Mouse (Mus musculus): ENCODE measurements at regions not wholly inside any gene's neighbourhood (a gene's known extent, or its start where the extent isn't known, plus 50 kb on each side); places are given as distances from the start of the nearest gene placed in this dataset.
"Not testable (repeated sequence)": the region's sequence is repeated elsewhere in the genome, so short reads cannot be mapped to it uniquely, and the experiment has no call there.

DNA sequence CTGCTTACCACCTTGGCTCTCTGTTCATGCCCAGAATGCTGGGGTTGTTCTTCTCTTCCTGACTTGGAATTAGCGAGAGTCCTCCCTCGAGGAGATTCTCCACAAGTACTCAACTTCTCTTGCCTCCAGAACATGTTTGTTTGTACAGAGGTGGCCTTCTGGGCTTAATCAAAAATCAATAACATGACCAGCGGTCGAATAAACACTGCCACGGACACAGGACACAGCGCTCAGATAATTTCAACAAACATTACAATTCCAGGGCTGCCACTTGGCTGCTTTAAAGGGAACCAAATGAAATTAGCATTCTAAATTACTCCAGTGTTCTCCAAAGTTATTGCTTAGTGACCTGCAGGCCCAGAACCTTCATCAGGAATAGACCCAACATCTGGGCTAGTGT, 249.9 kb downstream of the Setd4 start:
- no peak for DNase-seq (ENCODE audit: extremely low spot score, low spot score)

DNA sequence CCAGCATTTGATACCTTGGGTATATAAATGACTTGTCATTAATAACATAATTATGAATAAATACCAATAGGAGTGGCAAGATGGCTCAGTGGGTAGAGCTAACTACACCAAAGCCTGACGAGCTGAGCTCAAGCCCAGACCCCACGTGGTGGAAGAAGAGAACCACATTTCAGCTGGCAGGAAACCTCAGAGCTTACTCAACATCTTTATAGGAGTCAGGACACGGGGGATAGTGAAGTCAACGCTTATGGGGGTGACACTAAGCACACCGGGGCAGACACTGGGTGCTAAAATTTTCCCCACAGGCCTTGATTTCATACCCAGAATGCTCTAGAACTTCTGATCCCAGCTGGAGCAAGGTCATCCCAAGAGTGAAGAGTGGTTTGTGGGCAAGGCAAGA, 259.3 kb downstream of the Setd4 start:
- DNase-seq (ENCODE audit: extremely low spot score, low spot score) = no peak

DNA sequence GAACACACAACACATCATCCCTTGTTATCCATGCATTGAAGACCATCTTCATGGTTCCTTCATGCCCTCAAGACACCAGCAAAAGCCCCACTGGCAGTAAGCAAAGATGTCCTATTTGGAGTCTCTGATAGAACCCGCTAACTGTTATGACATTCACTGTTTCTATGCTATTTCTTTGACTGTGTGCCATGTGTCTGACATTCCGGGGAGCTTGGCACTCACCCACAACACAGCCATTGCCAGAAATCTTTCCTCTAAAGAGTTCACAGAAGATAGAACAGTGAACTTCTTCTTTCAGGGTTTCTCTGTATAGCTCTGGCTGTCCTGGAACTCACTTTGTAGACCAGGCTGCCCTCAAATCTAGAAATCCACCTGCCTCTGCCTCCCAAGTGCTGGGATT, 261.2 kb downstream of the Setd4 start:
- DNase-seq (ENCODE audit: extremely low spot score, low spot score) = no peak

DNA sequence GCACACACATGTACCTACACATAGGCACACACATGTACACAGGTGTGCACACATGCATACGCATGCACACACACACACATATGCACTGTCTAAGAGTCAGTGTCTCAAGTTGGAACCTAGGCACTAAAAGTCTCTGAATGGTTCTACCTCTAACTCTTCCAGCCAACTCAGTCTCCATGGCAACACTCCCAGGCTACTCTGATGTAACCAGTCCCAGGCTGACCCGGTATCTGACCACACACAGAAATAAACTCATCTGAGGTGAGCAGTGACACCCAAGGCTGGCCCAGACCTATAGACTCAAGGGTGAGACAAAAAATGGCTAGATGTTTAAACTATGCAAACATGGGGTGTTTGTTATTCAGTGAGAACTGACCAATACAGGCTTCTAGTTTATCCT, 262.1 kb downstream of the Setd4 start:
- DNase-seq (ENCODE audit: extremely low spot score, low spot score) = no peak

DNA sequence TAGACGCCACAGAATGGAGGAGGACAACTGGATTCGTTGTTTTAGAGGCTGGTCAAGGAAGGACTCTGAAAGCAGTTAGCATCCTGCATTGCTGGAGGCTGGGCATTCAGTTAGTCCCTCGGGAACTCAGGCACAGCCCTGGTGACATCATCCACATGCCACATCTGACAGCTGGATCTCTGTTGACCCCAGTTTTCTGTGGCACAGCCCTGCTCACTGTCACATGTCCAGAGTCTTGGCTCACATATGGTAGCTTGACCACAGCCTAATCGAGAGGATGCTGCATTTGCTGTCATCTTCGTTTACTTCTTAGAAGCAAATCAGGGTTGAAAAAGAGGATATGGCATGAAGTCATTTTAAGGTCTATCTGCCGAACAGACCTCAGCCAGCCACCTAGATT, 265.1 kb downstream of the Setd4 start:
- no peak for DNase-seq (ENCODE audit: extremely low spot score, low spot score)

DNA sequence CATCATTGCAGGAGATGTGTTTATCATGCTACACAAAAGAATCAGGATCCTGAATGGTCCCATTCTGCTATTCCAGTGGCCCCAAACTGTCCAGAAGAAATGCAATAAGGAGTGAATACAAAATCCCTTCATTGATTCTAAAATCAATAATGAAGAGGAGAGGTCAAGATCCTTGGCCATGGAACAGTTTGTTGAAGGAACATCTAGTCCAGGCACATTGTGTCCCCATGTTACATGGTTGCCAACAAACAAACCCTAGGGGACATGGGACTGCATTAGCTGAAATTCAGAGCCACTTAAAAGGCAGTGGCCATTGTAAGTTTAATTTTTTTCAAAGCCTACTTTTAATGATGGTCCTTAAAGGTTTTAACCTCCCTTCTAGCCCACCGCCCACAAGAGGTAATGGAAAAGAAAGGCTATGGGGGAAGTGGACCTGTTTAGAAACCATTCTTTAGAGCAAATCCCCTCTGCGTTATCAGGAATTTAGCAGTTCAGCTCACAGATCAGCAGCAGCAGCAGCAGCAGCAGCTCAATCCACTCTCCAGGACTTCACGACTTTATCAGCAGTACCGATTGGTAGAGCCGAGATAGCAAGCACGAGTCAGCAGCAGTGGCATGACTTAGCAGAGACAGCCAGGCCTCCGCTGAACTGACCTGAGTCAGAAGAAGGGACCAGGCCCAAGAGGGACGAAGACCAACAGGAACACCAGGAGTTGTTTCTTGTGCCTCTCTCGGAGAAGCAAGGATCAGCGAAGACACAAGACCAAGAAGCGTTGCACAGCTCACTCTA, 268.3 kb downstream of the Setd4 start:
- no peak for DNase-seq (ENCODE audit: extremely low spot score, low spot score)

DNA sequence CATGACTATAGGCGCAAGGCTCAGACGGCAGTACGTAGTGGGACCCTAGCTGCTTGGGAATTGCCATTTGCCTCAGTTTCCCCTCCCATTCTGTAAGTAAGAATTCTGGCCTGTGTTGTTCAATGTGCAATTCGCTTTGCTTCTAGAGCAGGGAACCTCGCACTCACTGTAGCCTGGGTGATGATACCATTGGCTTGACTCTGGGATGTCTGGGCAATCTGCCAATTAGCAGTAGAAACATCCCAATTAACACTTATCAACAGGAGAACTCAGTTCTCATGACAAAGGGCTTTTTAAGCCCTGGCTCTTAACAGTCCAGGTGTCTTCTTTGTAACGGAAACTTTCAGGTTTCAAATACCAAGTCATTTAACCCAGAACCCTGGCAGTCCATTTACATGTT, 270.2 kb downstream of the Setd4 start:
- no peak for DNase-seq (ENCODE audit: extremely low spot score, low spot score)

DNA sequence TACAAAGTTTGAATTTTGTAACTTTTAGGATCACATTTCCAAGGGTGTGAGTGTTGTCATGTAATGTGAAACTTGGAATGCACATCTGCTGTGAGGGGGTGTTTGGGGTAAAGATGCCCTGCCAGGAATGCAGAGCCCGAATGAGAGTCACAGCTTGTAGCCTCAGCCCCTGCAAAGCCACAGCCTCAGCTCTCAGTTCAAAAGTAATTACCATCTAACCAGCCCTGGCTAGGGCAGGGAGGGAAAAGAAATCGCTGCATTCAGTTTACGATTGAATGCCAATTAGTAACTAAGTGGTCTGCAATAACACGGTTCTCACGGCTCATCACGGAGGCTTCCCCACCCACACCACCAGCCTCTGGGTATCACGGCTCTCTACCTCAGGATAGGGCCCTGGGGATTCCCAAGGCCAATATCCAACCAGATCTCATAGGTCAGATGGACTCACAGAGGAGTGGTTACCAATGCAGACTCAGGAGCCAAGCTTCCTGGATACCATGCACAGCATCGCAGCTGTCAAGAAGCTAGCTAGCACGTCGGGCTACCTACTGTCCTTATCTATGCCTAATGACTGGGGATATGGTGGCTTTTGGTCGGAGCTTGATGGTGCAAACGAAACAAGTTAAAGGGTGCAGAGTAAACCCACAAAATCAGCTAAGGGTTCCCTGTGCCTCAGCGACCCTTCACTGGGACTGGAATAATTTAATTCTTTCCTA, 275.0 kb downstream of the Setd4 start:
- DNase-seq (ENCODE audit: extremely low spot score, low spot score) = no peak

DNA sequence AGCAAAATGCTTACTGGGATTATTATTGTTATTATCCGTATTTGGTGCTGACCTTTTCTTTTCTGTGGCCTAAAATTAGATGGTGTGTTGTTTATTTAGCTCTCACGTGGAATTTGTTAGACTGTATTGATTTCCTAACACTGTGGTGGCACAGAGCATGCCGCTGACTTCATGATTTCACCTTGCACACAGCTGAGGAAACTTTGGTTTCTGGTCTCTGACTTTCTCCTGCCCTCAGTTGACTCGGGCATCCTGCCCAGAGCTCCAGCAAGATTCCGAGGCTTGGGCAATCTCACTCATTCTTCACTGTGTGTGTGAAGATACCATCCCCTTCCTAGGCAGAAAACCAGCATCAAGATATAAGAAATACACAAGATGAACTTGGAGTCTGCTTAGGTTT, 279.0 kb downstream of the Setd4 start:
- DNase-seq (ENCODE audit: extremely low spot score, low spot score) = no peak

DNA sequence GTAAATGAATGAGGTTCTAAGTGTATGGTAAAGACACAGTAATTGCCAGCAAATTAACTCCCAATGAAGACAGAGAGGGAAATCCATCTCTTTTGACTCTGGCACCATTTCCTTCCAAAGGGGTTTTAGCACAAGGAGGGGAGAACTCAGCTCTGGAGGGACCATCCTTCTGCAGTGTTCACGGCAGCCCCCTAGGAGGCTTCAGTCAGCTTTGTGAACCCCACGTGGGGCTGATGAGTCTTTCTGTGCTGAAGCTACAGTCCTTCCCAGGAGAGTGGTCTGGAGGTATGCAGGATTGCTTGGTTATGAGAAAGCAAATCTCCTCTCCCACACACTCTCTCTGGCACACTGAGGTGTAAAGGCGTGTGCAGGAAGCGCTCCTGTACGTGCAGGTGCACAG, 280.7 kb downstream of the Setd4 start:
- DNase-seq (ENCODE audit: extremely low spot score, low spot score) = no peak

DNA sequence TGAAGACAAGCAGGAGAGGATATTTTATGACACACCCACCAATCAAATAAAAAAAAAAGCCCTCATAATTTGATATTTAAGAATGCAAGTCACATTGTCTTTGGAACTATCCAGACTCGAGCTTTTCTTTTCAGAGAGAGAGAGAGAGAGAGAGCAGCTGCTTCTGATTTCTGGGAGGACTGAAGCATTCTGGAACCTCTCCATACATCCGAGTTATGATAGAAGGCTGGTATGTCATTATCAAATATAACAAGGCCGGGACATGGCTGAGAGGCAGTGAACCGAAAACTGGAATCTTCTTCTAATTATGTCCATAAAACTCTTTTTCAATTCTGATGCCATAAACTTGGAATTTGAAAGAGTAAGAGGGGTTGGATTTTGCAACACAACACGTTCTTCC, 284.3 kb downstream of the Setd4 start:
- no peak for DNase-seq (ENCODE audit: extremely low spot score, low spot score)

DNA sequence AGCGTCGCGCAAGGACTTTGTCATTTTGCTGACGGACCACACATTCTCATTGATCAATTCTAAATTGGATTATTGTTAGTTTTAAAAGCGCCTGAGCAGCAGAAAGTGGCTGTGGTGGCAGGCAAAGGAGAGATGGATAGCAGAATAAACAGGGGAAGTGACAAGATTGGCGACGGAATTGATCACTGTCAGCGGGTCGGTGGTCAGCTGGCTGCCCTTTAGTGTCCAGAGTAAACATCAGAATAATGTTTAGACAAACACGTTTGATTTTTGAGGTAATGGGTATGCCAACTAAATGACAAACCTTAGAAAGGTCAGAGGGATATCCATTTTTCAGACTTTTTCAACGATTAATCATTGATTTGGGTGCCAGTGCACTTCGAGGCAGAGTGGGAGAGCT, 292.2 kb downstream of the Setd4 start:
- DNase-seq (ENCODE audit: extremely low spot score, low spot score) = no peak

DNA sequence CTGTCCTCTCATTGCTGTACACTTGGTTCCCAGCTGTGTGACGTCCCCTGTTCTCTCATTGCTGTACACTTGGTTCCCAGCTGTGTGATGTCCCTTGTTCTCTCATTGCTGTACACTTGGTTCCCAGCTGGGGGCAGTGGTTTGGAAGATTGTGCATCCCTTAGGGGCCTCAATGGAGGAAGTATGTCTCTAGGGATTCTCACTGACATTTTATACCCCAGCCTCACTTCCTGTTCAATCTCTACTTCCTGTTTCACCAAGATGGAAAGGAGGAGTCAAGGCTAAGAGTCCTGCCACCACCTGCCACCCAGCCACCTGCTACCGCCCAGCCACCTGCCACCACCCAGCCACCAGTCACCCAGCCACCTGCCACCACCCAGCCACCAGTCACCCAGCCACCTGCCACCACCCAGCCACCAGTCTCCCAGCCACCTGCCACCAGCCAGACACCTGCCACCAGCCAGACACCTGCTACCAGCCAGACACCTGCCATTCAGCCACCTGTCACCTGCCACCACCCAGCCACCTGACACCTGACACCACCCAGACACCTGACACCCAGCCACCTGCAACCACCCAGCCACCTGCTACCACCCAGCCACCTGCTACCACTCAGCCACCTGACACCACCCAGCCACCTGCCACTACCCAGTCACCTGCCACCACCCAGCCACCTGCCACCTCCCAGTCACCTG, 295.1 kb downstream of the Setd4 start:
- DNase-seq (ENCODE audit: extremely low spot score, low spot score) = no peak

DNA sequence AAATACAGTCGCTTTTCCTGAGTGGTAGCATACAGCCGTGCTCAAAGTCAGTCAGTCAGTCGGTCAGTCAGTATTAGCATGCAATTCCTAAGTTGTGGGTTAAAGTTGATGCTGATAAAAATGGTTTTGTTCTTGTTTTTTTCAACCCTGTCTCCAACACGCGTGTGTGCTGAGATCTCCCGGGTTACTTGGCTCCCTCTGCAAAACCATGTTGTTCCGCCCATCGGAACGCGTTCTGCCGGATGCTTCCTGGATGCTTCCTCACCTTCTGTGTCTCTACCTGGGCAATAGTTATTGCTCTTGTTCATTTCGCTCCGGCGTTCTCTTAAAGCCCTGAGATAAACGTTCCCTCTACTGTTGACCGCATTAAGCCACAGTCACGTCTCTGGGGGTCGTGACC, 296.9 kb downstream of the Setd4 start:
- DNase-seq (ENCODE audit: extremely low spot score, low spot score) = no peak

DNA sequence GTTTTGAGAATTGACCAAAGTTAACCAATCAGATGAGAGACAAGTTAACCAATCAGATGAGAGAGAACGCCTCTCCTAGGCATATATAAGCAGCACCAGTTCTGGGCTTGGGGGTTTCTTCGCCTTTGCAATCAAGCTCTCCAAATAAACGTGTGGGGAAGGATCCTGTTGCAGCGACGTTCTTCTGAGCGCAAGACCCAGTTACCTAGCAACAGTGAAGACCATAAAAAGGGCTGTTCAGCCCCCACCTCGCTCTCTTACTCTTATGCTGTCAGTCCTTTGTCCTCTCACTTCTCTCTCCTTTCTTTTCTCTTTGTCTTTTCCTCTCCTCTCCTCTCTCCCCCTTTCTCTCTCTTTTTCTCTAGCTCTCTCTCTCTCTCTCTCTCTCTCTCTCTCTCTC, 297.7 kb downstream of the Setd4 start:
- not testable (repeated sequence) for DNase-seq (ENCODE audit: extremely low spot score, low spot score)

DNA sequence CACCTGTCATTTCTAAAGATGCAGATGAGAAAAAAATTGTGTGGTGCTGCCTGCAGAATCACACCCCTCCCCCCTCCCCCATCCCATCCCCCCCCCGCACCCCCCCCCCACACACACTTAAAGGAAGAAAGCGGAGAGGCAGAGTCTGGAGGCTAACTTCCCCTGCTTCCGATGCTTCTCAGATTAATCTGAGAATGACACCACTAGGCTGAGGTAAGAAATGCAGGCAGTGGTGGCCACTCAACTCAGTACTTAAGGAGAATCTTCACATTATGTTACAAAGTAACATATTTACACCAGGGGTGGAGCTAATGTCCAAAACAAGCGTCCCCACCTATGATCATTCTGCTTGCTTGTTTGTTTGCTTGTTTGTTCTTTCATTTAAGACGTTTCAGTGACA, 309.4 kb downstream of the Setd4 start:
- no peak for DNase-seq (ENCODE audit: extremely low spot score, low spot score)

DNA sequence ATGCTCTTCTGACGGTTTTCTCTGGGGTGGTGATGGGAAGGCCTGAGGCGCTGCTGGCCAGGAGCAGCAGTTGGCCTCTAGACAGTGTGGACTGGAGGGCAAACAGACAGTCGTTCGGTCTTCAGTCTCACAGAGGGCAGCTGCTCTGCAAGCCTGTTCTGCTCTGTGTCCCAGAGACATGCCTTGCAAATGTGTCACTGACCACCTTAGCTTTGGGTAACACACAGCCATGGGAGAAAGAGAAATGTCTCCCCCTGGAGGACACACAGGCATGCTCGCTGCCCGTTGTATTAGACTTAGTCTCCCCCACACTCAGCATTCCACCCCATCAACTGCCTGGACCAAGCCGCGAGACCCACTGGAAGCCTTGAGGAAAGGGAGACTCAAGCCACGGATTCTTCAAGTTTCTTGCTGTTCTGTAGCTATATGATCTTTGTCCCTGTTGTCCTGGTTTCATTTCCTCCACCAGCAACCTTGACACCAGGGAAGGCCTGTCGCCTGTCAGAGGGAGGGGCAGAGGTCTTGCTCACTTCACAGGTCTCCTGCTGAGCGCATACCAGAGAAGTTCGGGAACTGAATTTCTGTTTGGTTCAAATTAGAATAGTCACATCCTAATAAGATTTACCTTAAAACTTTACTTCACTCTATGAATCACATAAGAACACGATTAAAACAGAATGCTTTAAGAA, 310.8 kb downstream of the Setd4 start:
- peak; percentile 78 for DNase-seq (ENCODE audit: extremely low spot score, low spot score)

DNA sequence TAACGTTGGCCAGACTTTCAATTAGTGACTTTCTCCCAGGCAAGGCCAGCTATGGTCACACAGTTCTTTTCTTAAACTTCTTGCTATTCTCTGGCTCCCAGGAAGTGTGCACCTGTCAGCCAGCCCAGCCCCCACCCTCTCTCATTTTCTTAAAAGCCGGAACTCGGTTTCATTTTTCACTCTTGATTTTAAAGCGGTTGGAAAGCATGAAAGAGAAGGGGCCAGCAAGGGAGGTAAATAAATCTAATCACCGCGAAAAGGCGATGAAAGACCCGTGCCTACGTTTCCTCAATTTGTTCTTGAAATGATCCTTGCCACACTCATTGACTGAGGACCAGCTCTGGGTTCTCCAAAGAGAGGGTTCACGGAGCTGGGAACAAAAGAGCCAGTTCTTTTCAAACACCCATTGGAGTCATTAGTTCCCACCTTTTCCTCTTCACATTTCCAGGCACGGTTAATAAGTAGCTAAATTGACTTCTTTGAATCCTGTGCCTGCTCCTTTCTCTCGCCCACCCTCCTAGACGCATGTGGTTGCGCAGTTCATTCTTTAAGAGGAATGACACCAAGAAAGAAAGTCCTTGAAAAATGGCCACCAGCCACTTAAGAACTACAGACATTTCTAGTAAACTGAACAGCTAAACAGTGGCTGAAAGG, 311.6 kb downstream of the Setd4 start:
- peak; percentile 20 for DNase-seq (ENCODE audit: extremely low spot score, low spot score)

DNA sequence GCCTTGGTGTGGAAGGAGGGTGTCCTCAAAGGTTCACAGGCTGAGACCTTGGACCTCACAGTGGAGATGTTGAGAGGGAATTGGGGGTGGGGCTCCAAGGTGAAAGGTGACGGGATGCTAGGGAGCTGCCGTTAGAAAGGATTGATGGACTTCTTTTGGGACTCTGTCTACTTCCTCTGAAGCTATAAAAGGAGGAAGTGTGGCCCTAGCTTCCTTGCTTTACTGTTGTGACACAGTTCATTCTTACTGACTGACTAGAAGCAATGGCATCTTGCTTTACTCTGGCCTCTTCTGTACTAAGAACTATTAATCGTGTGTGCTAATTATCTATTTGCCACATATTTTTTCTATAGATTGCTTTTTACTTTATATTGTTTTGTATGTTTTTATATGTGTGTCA, 315.8 kb downstream of the Setd4 start:
- no peak for DNase-seq (ENCODE audit: extremely low spot score, low spot score)

DNA sequence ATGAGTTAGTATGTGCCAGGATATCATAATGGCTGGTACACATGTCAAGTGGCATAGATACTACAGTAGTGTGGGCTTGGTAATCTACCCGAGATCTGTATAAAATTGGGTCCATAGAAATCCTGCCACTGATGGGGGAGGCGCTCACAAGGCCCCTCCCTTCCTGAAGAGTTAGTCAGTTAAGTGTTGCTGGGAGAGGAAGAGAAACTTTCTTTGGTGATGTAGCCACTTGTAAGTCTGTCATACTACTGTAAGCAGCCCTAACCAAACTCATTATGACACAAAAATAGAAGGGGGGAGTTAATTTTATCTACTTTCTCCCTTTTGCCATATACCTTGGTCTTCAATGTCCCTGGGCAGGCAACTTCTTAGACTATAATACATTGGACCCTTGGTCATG, 316.3 kb downstream of the Setd4 start:
- no peak for DNase-seq (ENCODE audit: extremely low spot score, low spot score)

DNA sequence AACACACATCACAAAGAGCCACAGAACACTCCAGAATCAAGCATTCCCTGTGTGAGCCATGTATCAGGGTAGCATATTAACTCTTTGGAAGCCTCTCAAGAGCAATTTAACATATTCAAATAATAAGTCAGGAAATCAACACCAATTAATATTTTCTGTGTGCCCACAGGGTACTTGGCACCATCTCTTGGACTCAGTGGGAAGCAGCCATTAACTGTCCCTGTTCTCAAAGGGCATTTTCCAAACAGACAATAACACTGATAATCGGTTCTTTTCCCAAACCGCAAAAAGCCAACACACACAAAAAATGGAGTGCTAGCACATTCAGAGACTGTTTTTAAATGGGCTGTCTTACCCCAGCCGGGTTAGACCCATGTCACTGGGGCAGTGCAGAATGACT, 317.0 kb downstream of the Setd4 start:
- DNase-seq (ENCODE audit: extremely low spot score, low spot score) = no peak

All from neural tube, embryonic 10.5 days (tissue).